Mouse (Mus musculus): ENCODE data around the gene Myo10.

GRCm38 (mm10) chr15:25707891-25708290, 85.6 kb downstream of the Myo10 start:
- TF ChIP-seq GATA1 (IDR thresholded peaks at IDR 0.05; ENCODE audit: borderline replicate concordance, low read length) (no peak), FLI1 (IDR thresholded peaks at IDR 0.05; ENCODE audit: low read length) (no peak)
